Mouse (Mus musculus) myocyte (in vitro differentiated cells): ENCODE results near the gene Ank3.

Experiments
- MAX ChIP-seq: IDR thresholded peaks from one replicate; pipeline ENCODE4 v1.6.1; 2011; ENCODE audit warnings: low read depth, mild to moderate bottlenecking, control low read depth
- POLR2A ChIP-seq: IDR thresholded peaks from one replicate; pipeline ENCODE4 v1.6.1; 2011; ENCODE audit warnings: low read depth, mild to moderate bottlenecking, control low read depth, moderate library complexity; ENCODE audit not compliant: insufficient read length
- USF1 ChIP-seq: IDR thresholded peaks from one replicate; pipeline ENCODE4 v1.6.1; 2011; ENCODE audit warnings: low read depth, mild to moderate bottlenecking, control low read depth, moderate library complexity

- TF ChIP-seq MAX: no peak
- TF ChIP-seq USF1: no peak
- TF ChIP-seq POLR2A: no peak
These were observed 616.6 kb downstream of the Ank3 start for GRCm38 (mm10) chr10:70015201-70015600.
